ENCODE assay signal across 24 mouse cellular contexts in genomic region chr3:52241062-52241461, GRCm38 (mm10). TPM values are rescaled to one million over a fixed set of nuclear protein-coding genes. Genes with fewer than 3 reads are reported as not detected.
A peak's percentile ranks its signal among the peaks of the same experiment; 100 is the strongest.
DNase-seq lines count a peak whose midpoint lies in the region; ATAC-seq and TF ChIP-seq lines count a peak whose summit lies in the region.
"Had no signal": no experiment of that assay in that cellular context is flagged by ENCODE, and none has a peak within 500 bp of the region (broad histone marks: within the 10 kb centered on the region; RNA-seq: fewer than 3 reads in every experiment).

No protein-coding gene starts in this region.

- WGBS in midbrain, embryonic 11.5 days, result 84% methylated on average over 5 of the region's 5 CpGs
- WGBS in midbrain, embryonic 10.5 days, result 85% methylated on average over 5 of the region's 5 CpGs
- 20% methylated on average over 5 of the region's 5 CpGs for WGBS in liver, embryonic 13.5 days (ENCODE audit: insufficient replicate concordance)
- 53% methylated on average over 5 of the region's 5 CpGs for WGBS in liver, postnatal 0 days (ENCODE audit: insufficient replicate concordance)

- ATAC-seq in midbrain, embryonic 11.5 days (ENCODE audit: low FRiP score), result no peak
- ATAC-seq in liver, embryonic 13.5 days (ENCODE audit: low read depth), result peak; percentile 72
- peak; percentile 29; the same call in 1 of the 2 replicates for ATAC-seq in liver, postnatal 0 days
- ATAC-seq: activated CD4-positive, CD25-positive, alpha-beta regulatory T cell, adult 4 months; forebrain, embryonic 14.5 days; Patski had no signal

- no peak for TF ChIP-seq CTCF in liver, postnatal 0 days (IDR thresholded peaks at IDR 0.05; ENCODE audit: low read depth)
- TF ChIP-seq CTCF in layer of hippocampus, adult 2 months (conservative IDR thresholded peaks at IDR 0.05), result no peak

- H3K4me3 ChIP-seq in midbrain, embryonic 11.5 days (ENCODE audit: low read depth, low read length), result no peak overlapping the region
- no peak overlapping the region for H3K4me3 ChIP-seq in midbrain, embryonic 10.5 days
- H3K4me3 ChIP-seq in liver, embryonic 13.5 days (replicated peaks), result no peak overlapping the region
- H3K4me3 ChIP-seq in liver, postnatal 0 days (ENCODE audit: low read depth, low read length), result no peak overlapping the region
- no peak overlapping the region for H3K4me3 ChIP-seq in layer of hippocampus, adult 2 months
- H3K4me3 ChIP-seq: embryonic facial prominence, embryonic 15.5 days; erythroblast, embryonic 14.5 days; forebrain, embryonic 10.5 days; heart, embryonic 10.5 days; heart, embryonic 15.5 days; hindbrain, embryonic 13.5 days had no signal

- no peaks in the 10 kb centered on the region for H3K9me3 ChIP-seq in midbrain, embryonic 11.5 days (ENCODE audit: control insufficient read depth, low read length)
- H3K9me3 ChIP-seq in midbrain, embryonic 10.5 days (replicated peaks), result no peaks in the 10 kb centered on the region
- no peaks in the 10 kb centered on the region for H3K9me3 ChIP-seq in liver, embryonic 13.5 days (replicated peaks)
- H3K9me3 ChIP-seq in liver, postnatal 0 days (ENCODE audit: low read length), result no peaks in the 10 kb centered on the region
- H3K9me3 ChIP-seq: embryonic facial prominence, embryonic 15.5 days; forebrain, embryonic 10.5 days; heart, embryonic 10.5 days; heart, embryonic 15.5 days; hindbrain, embryonic 13.5 days had no signal

- H3K27me3 ChIP-seq in midbrain, embryonic 11.5 days (ENCODE audit: control insufficient read depth, insufficient read depth, low read length), result no peaks in the 10 kb centered on the region
- no peaks in the 10 kb centered on the region for H3K27me3 ChIP-seq in midbrain, embryonic 10.5 days (ENCODE audit: low read depth, poor library complexity, severe bottlenecking)
- peaks cover 4% of the 10 kb centered on the region; the same call in 1 of the 2 replicates for H3K27me3 ChIP-seq in liver, embryonic 13.5 days
- H3K27me3 ChIP-seq in liver, postnatal 0 days (ENCODE audit: insufficient read depth, low read length), result no peaks in the 10 kb centered on the region
- H3K27me3 ChIP-seq: embryonic facial prominence, embryonic 15.5 days; hindbrain, embryonic 13.5 days; Patski had no signal

- no peak overlapping the region for H3K9ac ChIP-seq in midbrain, embryonic 11.5 days (ENCODE audit: low read length)
- no peak overlapping the region for H3K9ac ChIP-seq in liver, embryonic 13.5 days
- no peak overlapping the region for H3K9ac ChIP-seq in liver, postnatal 0 days (replicated peaks)
- H3K9ac ChIP-seq: embryonic facial prominence, embryonic 15.5 days; heart, embryonic 15.5 days; hindbrain, embryonic 13.5 days had no signal

- H3K4me1 ChIP-seq in midbrain, embryonic 11.5 days (ENCODE audit: control insufficient read depth, insufficient read depth, low read length), result no peaks in the 10 kb centered on the region
- H3K4me1 ChIP-seq in midbrain, embryonic 10.5 days, result no peaks in the 10 kb centered on the region
- H3K4me1 ChIP-seq in liver, embryonic 13.5 days (replicated peaks), result peaks cover 8% of the 10 kb centered on the region; the same call in 1 of the 2 replicates
- H3K4me1 ChIP-seq in liver, postnatal 0 days (ENCODE audit: insufficient read depth), result no peaks in the 10 kb centered on the region
- H3K4me1 ChIP-seq: embryonic facial prominence, embryonic 15.5 days; heart, embryonic 10.5 days; hindbrain, embryonic 13.5 days had no signal

- intact Hi-C loops in left cerebral cortex, postnatal 4 days (cut with DNase I), result loop anchor here (5.0 kb wide), 2 partner anchors 589 to 764 kb away; no protein-coding TSS in a partner anchor

- no peaks in the 10 kb centered on the region for H3K36me3 ChIP-seq in midbrain, embryonic 11.5 days (ENCODE audit: control insufficient read depth, insufficient read depth, low read length)
- no peaks in the 10 kb centered on the region for H3K36me3 ChIP-seq in midbrain, embryonic 10.5 days
- no peaks in the 10 kb centered on the region for H3K36me3 ChIP-seq in liver, embryonic 13.5 days
- H3K36me3 ChIP-seq in liver, postnatal 0 days (replicated peaks; ENCODE audit: insufficient read depth, low read length), result no peaks in the 10 kb centered on the region
- H3K36me3 ChIP-seq: embryonic facial prominence, embryonic 15.5 days; forebrain, embryonic 10.5 days; heart, embryonic 10.5 days; heart, embryonic 15.5 days; hindbrain, embryonic 13.5 days had no signal

- peak; percentile 0 for DNase-seq in midbrain, embryonic 11.5 days (ENCODE audit: low spot score, missing footprints)
- no peak for DNase-seq in midbrain, embryonic 10.5 days (ENCODE audit: low spot score)
- peak; percentile 10 for DNase-seq in liver, embryonic 13.5 days
- no peak for DNase-seq in liver, postnatal 0 days
- no peak for DNase-seq in frontal cortex, postnatal 14 days (ENCODE audit: low spot score in 2 of 2)
- no peak for DNase-seq in layer of hippocampus, adult 2 months (ENCODE audit: low spot score in 2 of 2)
- no peak for DNase-seq in left cerebral cortex, postnatal 4 days
- DNase-seq: adrenal gland, adult 2 months; adrenal gland, postnatal 25 days; cerebellum, adult 18-20 months; cerebellum, postnatal 10 days; embryo, embryonic 11 days; gastrocnemius, postnatal 36 days; heart, adult 18-20 months; heart, postnatal 14 days had no signal

- H3K4me2 ChIP-seq in midbrain, embryonic 11.5 days, result no peak overlapping the region
- H3K4me2 ChIP-seq in liver, embryonic 13.5 days, result no peak overlapping the region
- H3K4me2 ChIP-seq in liver, postnatal 0 days (ENCODE audit: low read depth, low read length), result no peak overlapping the region
- H3K4me2 ChIP-seq: embryonic facial prominence, embryonic 15.5 days; heart, embryonic 15.5 days; hindbrain, embryonic 13.5 days had no signal

- TF ChIP-seq EP300 in liver, postnatal 0 days (IDR thresholded peaks at IDR 0.05; ENCODE audit: low read depth), result peak; percentile 71; the same call in 1 of the 2 replicates

- no peak overlapping the region for H3K27ac ChIP-seq in midbrain, embryonic 11.5 days (ENCODE audit: low read depth, low read length)
- H3K27ac ChIP-seq in midbrain, embryonic 10.5 days (replicated peaks), result no peak overlapping the region
- H3K27ac ChIP-seq in liver, embryonic 13.5 days, result no peak overlapping the region
- no peak overlapping the region for H3K27ac ChIP-seq in liver, postnatal 0 days (ENCODE audit: low read depth)
- no peak overlapping the region for H3K27ac ChIP-seq in layer of hippocampus, adult 2 months
- H3K27ac ChIP-seq: embryonic facial prominence, embryonic 15.5 days; forebrain, embryonic 10.5 days; heart, embryonic 10.5 days; heart, embryonic 15.5 days; hindbrain, embryonic 13.5 days had no signal

RNA-seq across cellular contexts. Expression of gene Foxo1, which starts 27.1 kb away (rescaled TPM):
- 2.7 and 3.0 TPM in 2 replicates for polyA plus RNA-seq in midbrain, embryonic 11.5 days (2014; fragmentation: Nextera tagmentation; extraction: Ambion mirVana)
- 1.9 and 2.1 TPM in 2 replicates for polyA plus RNA-seq in midbrain, embryonic 10.5 days (2016; fragmentation: Nextera tagmentation; extraction: Ambion mirVana)
- polyA plus RNA-seq in liver, embryonic 13.5 days (2015; fragmentation: Nextera tagmentation; extraction: Ambion mirVana), result 1.1 TPM in 2 replicates
- 3.5 and 3.7 TPM in 2 replicates for polyA plus RNA-seq in liver, postnatal 0 days (2015; fragmentation: Nextera tagmentation; extraction: Ambion mirVana)
- total RNA-seq in layer of hippocampus, adult 2 months (2021), result 10 to 100 TPM; 22.4 to 23.5 TPM
- total RNA-seq in left cerebral cortex, postnatal 4 days (2021), result 10 to 100 TPM; 14.6 to 15.1 TPM

Comparison
In these comparisons a context has a peak if more than half of its experiments do, and no peak if none do; other contexts are left out.
1. DNase-seq: peak in midbrain, embryonic 11.5 days (single experiment) and liver, embryonic 13.5 days (single experiment); none in midbrain, embryonic 10.5 days (single experiment), liver, postnatal 0 days (single experiment), frontal cortex, postnatal 14 days (0 of 2), layer of hippocampus, adult 2 months (0 of 2) and left cerebral cortex, postnatal 4 days (single experiment).